Mouse (Mus musculus) MEL (cell line): Measurements from ENCODE around the gene Gcg. TPM values are rescaled to one million over a fixed set of nuclear protein-coding genes. Genes with fewer than 3 reads are reported as not detected.

Experiments
- DNase-seq: peaks from one replicate; pipeline ENCODE4 v3.0.0; 2011; ENCODE audit warnings: low read depth, low spot score
- H3K27ac ChIP-seq: 2 replicates; pipeline ENCODE4 v1.5.1; 2012; ENCODE audit warnings: low read depth, mild to moderate bottlenecking, control low read depth, low read length, moderate library complexity; ENCODE audit not compliant: control insufficient read depth
- H3K27me3 ChIP-seq, 2 experiments: fragments of 150-350 bp in 1 of 2; sonication (generic) in 1 of 2; 2 replicates each; pipeline ENCODE4 v1.6.1; 2012; ENCODE audit warnings: low read length in 2 of 2, mild to moderate bottlenecking in 2 of 2, improper control_type of control experiment in 1 of 2, moderate library complexity in 1 of 2; ENCODE audit not compliant: insufficient read depth in 2 of 2, control insufficient read depth in 1 of 2
- H3K36me3 ChIP-seq, 2 experiments: 2 replicates each; pipeline ENCODE4 v1.6.1; 2012 to 2014; ENCODE audit warnings: low read length in 2 of 2, improper control_type of control experiment in 1 of 2, inconsistent platforms in 1 of 2, mild to moderate bottlenecking in 1 of 2; ENCODE audit not compliant: insufficient read depth in 2 of 2, control insufficient read depth in 1 of 2
- H3K4me1 ChIP-seq, 2 experiments: fragments of 150-350 bp in 1 of 2; sonication (generic) in 1 of 2; 2 replicates each; pipeline ENCODE4 v1.6.1; 2012; ENCODE audit warnings: low read length in 2 of 2, improper control_type of control experiment in 1 of 2, mild to moderate bottlenecking in 1 of 2; ENCODE audit not compliant: insufficient read depth in 2 of 2, control insufficient read depth in 1 of 2
- H3K4me3 ChIP-seq, 2 experiments: fragments of 150-350 bp in 1 of 2; sonication (generic) in 1 of 2; 2 replicates each; pipeline ENCODE4 v1.5.1; 2012; ENCODE audit warnings: low read depth in 2 of 2, low read length in 2 of 2, mild to moderate bottlenecking in 2 of 2, moderate library complexity in 2 of 2, control low read depth in 1 of 2, improper control_type of control experiment in 1 of 2; ENCODE audit not compliant: control insufficient read depth in 1 of 2, insufficient read depth in 1 of 2
- H3K79me2 ChIP-seq: 2 replicates; pipeline ENCODE4 v1.6.1; 2012; ENCODE audit warnings: mild to moderate bottlenecking, low read length, moderate library complexity; ENCODE audit not compliant: control insufficient read depth, poor library complexity, insufficient read depth
- H3K9ac ChIP-seq: 2 replicates; pipeline ENCODE4 v1.6.1; 2012; ENCODE audit warnings: low read depth, mild to moderate bottlenecking, control low read depth, low read length, moderate library complexity; ENCODE audit not compliant: control insufficient read depth, poor library complexity, severe bottlenecking
- H3K9me3 ChIP-seq: fragments of 150-350 bp; sonication (generic); replicated peaks from 2 replicates; pipeline ENCODE4 v1.6.1; 2012; ENCODE audit warnings: mild to moderate bottlenecking, low read length, improper control_type of control experiment, moderate library complexity; ENCODE audit not compliant: insufficient read depth
- CHD2 ChIP-seq: IDR thresholded peaks from 2 replicates; pipeline ENCODE4 v1.6.1; 2011; ENCODE audit warnings: low read length, improper control_type of control experiment
- CTCF ChIP-seq, 3 experiments: IDR thresholded peaks in 2 of 3; conservative IDR thresholded peaks in 1 of 3; 2 replicates each; pipeline ENCODE4 v1.5.1; 2011 to 2012; ENCODE audit warnings: low read length in 3 of 3, low read depth in 2 of 3, mild to moderate bottlenecking in 2 of 3, improper control_type of control experiment in 1 of 3, inconsistent platforms in 1 of 3, mixed read lengths in 1 of 3, moderate library complexity in 1 of 3; ENCODE audit not compliant: control insufficient read depth in 1 of 3, insufficient read depth in 1 of 3, poor library complexity in 1 of 3, severe bottlenecking in 1 of 3
- E2F4 ChIP-seq: IDR thresholded peaks from 2 replicates; pipeline ENCODE4 v1.6.1; 2011; ENCODE audit warnings: low read depth, low read length, improper control_type of control experiment, borderline replicate concordance
- ELF1 ChIP-seq: IDR thresholded peaks from 2 replicates; pipeline ENCODE4 v1.6.1; 2014; ENCODE audit warnings: low read depth, mild to moderate bottlenecking, inconsistent platforms, low read length, improper control_type of control experiment, moderate library complexity
- EP300 ChIP-seq, 2 experiments: IDR thresholded peaks; 2 replicates each; pipeline ENCODE4 v1.6.1; 2011; ENCODE audit warnings: improper control_type of control experiment in 2 of 2, low read length in 2 of 2, low read depth in 1 of 2, mild to moderate bottlenecking in 1 of 2
- ETS1 ChIP-seq: IDR thresholded peaks from 2 replicates; pipeline ENCODE4 v1.6.1; 2012; ENCODE audit warnings: low read depth, mild to moderate bottlenecking, inconsistent platforms, low read length, improper control_type of control experiment, moderate library complexity
- GABPA ChIP-seq: IDR thresholded peaks from 2 replicates; pipeline ENCODE4 v1.6.1; 2012; ENCODE audit warnings: low read depth, mild to moderate bottlenecking, inconsistent platforms, low read length, improper control_type of control experiment, moderate library complexity
- GATA1 ChIP-seq: IDR thresholded peaks from 2 replicates; pipeline ENCODE4 v1.6.1; 2011; ENCODE audit warnings: low read depth, low read length, improper control_type of control experiment
- HCFC1 ChIP-seq: IDR thresholded peaks from 2 replicates; pipeline ENCODE4 v1.6.1; 2012; ENCODE audit warnings: low read depth, mild to moderate bottlenecking, inconsistent platforms, low read length, improper control_type of control experiment, moderate library complexity
- JUND ChIP-seq: IDR thresholded peaks from 2 replicates; pipeline ENCODE4 v1.6.1; 2011; ENCODE audit warnings: low read depth, mild to moderate bottlenecking, improper control_type of control experiment, low read length
- MAZ ChIP-seq: IDR thresholded peaks from 2 replicates; pipeline ENCODE4 v1.6.1; 2012; ENCODE audit warnings: low read depth, mild to moderate bottlenecking, inconsistent platforms, low read length, improper control_type of control experiment
- MYC ChIP-seq: IDR thresholded peaks from 2 replicates; pipeline ENCODE4 v1.6.1; 2011; ENCODE audit warnings: low read depth, mild to moderate bottlenecking, low read length, improper control_type of control experiment, moderate library complexity
- NRF1 ChIP-seq: IDR thresholded peaks from 2 replicates; pipeline ENCODE4 v1.6.1; 2014; ENCODE audit warnings: low read depth, mild to moderate bottlenecking, inconsistent platforms, low read length, improper control_type of control experiment, moderate library complexity; ENCODE audit not compliant: poor library complexity, insufficient read depth, severe bottlenecking
- POLR2A ChIP-seq, 2 experiments: IDR thresholded peaks; 2 replicates each; pipeline ENCODE4 v1.6.1; 2011 to 2012; ENCODE audit warnings: low read length in 2 of 2, mild to moderate bottlenecking in 2 of 2, control low read depth in 1 of 2, improper control_type of control experiment in 1 of 2, low read depth in 1 of 2, moderate library complexity in 1 of 2; ENCODE audit not compliant: control insufficient read depth in 1 of 2, insufficient read depth in 1 of 2, poor library complexity in 1 of 2
- RAD21 ChIP-seq: IDR thresholded peaks from 2 replicates; pipeline ENCODE4 v1.6.1; 2011; ENCODE audit warnings: mild to moderate bottlenecking, low read depth, low read length, improper control_type of control experiment
- SIN3A ChIP-seq: IDR thresholded peaks from 2 replicates; pipeline ENCODE4 v1.6.1; 2012; ENCODE audit warnings: low read length, improper control_type of control experiment, inconsistent platforms
- SMC3 ChIP-seq: IDR thresholded peaks from 2 replicates; pipeline ENCODE4 v1.6.1; 2011; ENCODE audit warnings: low read depth, low read length, improper control_type of control experiment
- ZC3H11A ChIP-seq: IDR thresholded peaks from 2 replicates; pipeline ENCODE4 v1.6.1; 2012; ENCODE audit warnings: low read depth, mild to moderate bottlenecking, inconsistent platforms, low read length, improper control_type of control experiment
- ZKSCAN1 ChIP-seq: IDR thresholded peaks from 2 replicates; pipeline ENCODE4 v1.6.1; 2012; ENCODE audit warnings: low read depth, mild to moderate bottlenecking, inconsistent platforms, low read length, improper control_type of control experiment, moderate library complexity
- ZNF384 ChIP-seq: IDR thresholded peaks from 2 replicates; pipeline ENCODE4 v1.6.1; 2012; ENCODE audit warnings: low read depth, mild to moderate bottlenecking, inconsistent platforms, low read length, improper control_type of control experiment
- polyA plus RNA-seq, 2 experiments: library from polyadenylated mRNA; stranded (reverse) in 1 of 2; unstranded in 1 of 2; fragments of >175 nt in 1 of 2; fragments of >200 nt in 1 of 2; gene quantifications; 2 replicates each; pipeline versions ENCODE4 v1.2.1 to v1.2.4; 2012; ENCODE audit warnings: low replicate concordance in 2 of 2, low read depth in 1 of 2; ENCODE audit not compliant: insufficient read length in 2 of 2, insufficient read depth in 1 of 2, missing spikeins in 1 of 2
- total RNA-seq: library from RNA; depleted of rRNA; stranded (reverse); fragments of 300-350 nt; gene quantifications from 2 replicates; pipeline ENCODE4 v1.2.3, GENCODE M21; 2012

The Gcg gene
- total and polyA plus RNA-seq, 3 experiments: not detected

- TF ChIP-seq E2F4 (no peak), GABPA (no peak), POLR2A (IDR thresholded peaks at IDR 0.05; ENCODE audit: control insufficient read depth in 1 of 2, insufficient read depth in 1 of 2, low read depth in 1 of 2, low read length in 2 of 2, poor library complexity in 1 of 2) (peak in 1 of 2 experiments; percentile 20; a peak in 1 of 4 replicates), RAD21 (no peak), MYC (no peak; the same call in 1 of the 2 replicates), ELF1 (no peak), CHD2 (no peak)
Observed at GRCm38 (mm10) chr2:62459241-62460174, 23.9 kb downstream of the Gcg start (continued).

- Histone ChIP-seq H3K27ac (no peak overlapping the region), H3K9ac (peak overlapping the region; percentile 64), H3K79me2 (no peaks in the 10 kb centered on the region), H3K27me3 (no peaks in the 10 kb centered on the region), H3K4me1 (peaks cover 6 to 12% of the 10 kb centered on the region in 2 experiments), H3K9me3 (no peaks in the 10 kb centered on the region), H3K4me3 (peak overlapping the region in 1 of 2 experiments; percentile 56; a peak in 2 of 4 replicates), H3K36me3 (peaks cover 0 to 8% of the 10 kb centered on the region in 2 experiments; a peak in 2 of 4 replicates)
- peak; percentile 85 for DNase-seq
- TF ChIP-seq JUND: peak; percentile 48; the same call in 1 of the 2 replicates
- peak; percentile 83 for TF ChIP-seq SIN3A
- TF ChIP-seq MAZ: no peak
- TF ChIP-seq GATA1: 0 out of 2 replicates have a peak, but pooled peaks have one; percentile 23
- peak; percentile 54; the same call in 1 of the 2 replicates for TF ChIP-seq MYC
- no peak for TF ChIP-seq NRF1
- TF ChIP-seq HCFC1: peak; percentile 59
- peak; percentile 97 for TF ChIP-seq ZC3H11A
- TF ChIP-seq CTCF (IDR thresholded peaks at IDR 0.05 in 2 of 3, conservative IDR thresholded peaks at IDR 0.05 in 1 of 3; ENCODE audit: control insufficient read depth in 1 of 3, insufficient read depth in 1 of 3, low read depth in 2 of 3, low read length in 3 of 3, poor library complexity in 1 of 3, severe bottlenecking in 1 of 3): peak; percentile 25 to 77 (median 32); a peak in 4 of 6 replicates
- TF ChIP-seq GABPA: no peak
- no peak for TF ChIP-seq E2F4
- peak; percentile 41; the same call in 1 of the 2 replicates for TF ChIP-seq ETS1
- peak; percentile 100 for TF ChIP-seq RAD21
- TF ChIP-seq ZKSCAN1: no peak
- peak; percentile 99 for TF ChIP-seq ZNF384
- peak in 1 of 2 experiments; percentile 46; a peak in 1 of 4 replicates for TF ChIP-seq EP300 (IDR thresholded peaks at IDR 0.05; ENCODE audit: low read depth in 1 of 2, low read length in 2 of 2)
- peak; percentile 89 for TF ChIP-seq SMC3
Observed at GRCm38 (mm10) chr2:62458070-62458469, 25.4 kb downstream of the Gcg start.
